Mouse (Mus musculus) CH12.LX (cell line): ENCODE results near the gene AI854703. TPM values are rescaled to one million over a fixed set of nuclear protein-coding genes. Genes with fewer than 3 reads are reported as not detected.
A peak's percentile ranks its signal among the peaks of the same experiment; 100 is the strongest.
"Not testable (repeated sequence)": the region's sequence is repeated elsewhere in the genome, so short reads cannot be mapped to it uniquely, and the experiment has no call there.

Source experiments
- DNase-seq: peaks from one replicate; pipeline ENCODE4 v3.0.0-alpha.2; 2013; ENCODE audit errors: extremely low read depth
- H3K27ac ChIP-seq: 2 replicates; pipeline ENCODE4 v1.5.1; 2012; ENCODE audit warnings: low read depth, mild to moderate bottlenecking, control low read depth, moderate library complexity; ENCODE audit not compliant: insufficient read depth
- H3K27me3 ChIP-seq: replicated peaks from 2 replicates; pipeline ENCODE3; 2012; ENCODE audit warnings: inconsistent platforms
- H3K36me3 ChIP-seq, 2 experiments: replicated peaks in 1 of 2; 2 replicates each; pipeline versions ENCODE3 to v1.6.1; 2012; ENCODE audit warnings: inconsistent platforms in 1 of 2, low read length in 1 of 2, mild to moderate bottlenecking in 1 of 2, mixed read lengths in 1 of 2, moderate library complexity in 1 of 2; ENCODE audit not compliant: control insufficient read depth in 1 of 2, insufficient read depth in 1 of 2
- H3K4me1 ChIP-seq, 2 experiments: 2 replicates each; pipeline ENCODE4 v1.6.1; 2012; ENCODE audit warnings: inconsistent platforms in 1 of 2, moderate library complexity in 1 of 2; ENCODE audit not compliant: insufficient read depth in 2 of 2, control insufficient read depth in 1 of 2
- H3K4me2 ChIP-seq: 2 replicates; pipeline ENCODE4 v1.6.1; 2012; ENCODE audit warnings: low read depth, mild to moderate bottlenecking, control low read depth; ENCODE audit not compliant: poor library complexity, insufficient read depth, severe bottlenecking
- H3K4me3 ChIP-seq, 3 experiments: fragments of 150-350 bp in 1 of 3; sonication (generic) in 1 of 3; replicated peaks in 1 of 3; 2 replicates each; pipeline versions ENCODE3 to v1.5.1; 2011 to 2012; ENCODE audit warnings: low read depth in 2 of 3, low read length in 2 of 3, mild to moderate bottlenecking in 2 of 3, moderate library complexity in 2 of 3, control low read depth in 1 of 3, improper control_type of control experiment in 1 of 3, inconsistent platforms in 1 of 3, mixed read lengths in 1 of 3; ENCODE audit not compliant: poor library complexity in 1 of 3
- H3K79me2 ChIP-seq: replicated peaks from 2 replicates; pipeline ENCODE4 v1.6.1; 2012; ENCODE audit warnings: mild to moderate bottlenecking, moderate library complexity; ENCODE audit not compliant: control insufficient read depth, poor library complexity, insufficient read depth, severe bottlenecking; ENCODE audit errors: extremely low read depth
- H3K9ac ChIP-seq: 2 replicates; pipeline ENCODE4 v1.6.1; 2012; ENCODE audit warnings: low read depth, mild to moderate bottlenecking, control low read depth, moderate library complexity; ENCODE audit not compliant: insufficient read depth
- H3K9me3 ChIP-seq: replicated peaks from 2 replicates; pipeline ENCODE3; 2012; ENCODE audit warnings: low read length, inconsistent platforms, mixed read lengths
- BHLHE40 ChIP-seq: IDR thresholded peaks from 2 replicates; pipeline ENCODE4 v1.6.1; 2011; ENCODE audit warnings: mild to moderate bottlenecking, low read depth, low read length, improper control_type of control experiment
- CHD1 ChIP-seq: IDR thresholded peaks from 2 replicates; pipeline ENCODE4 v1.6.1; 2012; ENCODE audit warnings: low read depth, low read length, improper control_type of control experiment, inconsistent platforms
- CHD2 ChIP-seq: IDR thresholded peaks from 2 replicates; pipeline ENCODE4 v1.6.1; 2011; ENCODE audit warnings: low read length, improper control_type of control experiment
- CTCF ChIP-seq, 2 experiments: IDR thresholded peaks in 1 of 2; conservative IDR thresholded peaks in 1 of 2; 2 replicates each; pipeline ENCODE4 v1.5.1; 2011 to 2012; ENCODE audit warnings: low read depth in 2 of 2, low read length in 2 of 2, improper control_type of control experiment in 1 of 2, inconsistent platforms in 1 of 2, mild to moderate bottlenecking in 1 of 2, moderate library complexity in 1 of 2
- E2F4 ChIP-seq: IDR thresholded peaks from 2 replicates; pipeline ENCODE4 v1.6.1; 2011; ENCODE audit warnings: low read depth, low read length, improper control_type of control experiment; ENCODE audit not compliant: insufficient replicate concordance
- ELF1 ChIP-seq: IDR thresholded peaks from 2 replicates; pipeline ENCODE4 v1.6.1; 2014; ENCODE audit warnings: low read depth, mild to moderate bottlenecking, inconsistent platforms, low read length, improper control_type of control experiment
- EP300 ChIP-seq: IDR thresholded peaks from 2 replicates; pipeline ENCODE4 v1.6.1; 2011; ENCODE audit warnings: low read length, improper control_type of control experiment
- GABPA ChIP-seq: IDR thresholded peaks from 2 replicates; pipeline ENCODE4 v1.6.1; 2012; ENCODE audit warnings: low read depth, low read length, improper control_type of control experiment, inconsistent platforms; ENCODE audit not compliant: insufficient replicate concordance
- HCFC1 ChIP-seq: IDR thresholded peaks from 2 replicates; pipeline ENCODE4 v1.6.1; 2012; ENCODE audit warnings: low read depth, mild to moderate bottlenecking, inconsistent platforms, low read length, improper control_type of control experiment
- IRF4 ChIP-seq: IDR thresholded peaks from 2 replicates; pipeline ENCODE4 v1.6.1; 2014; ENCODE audit warnings: low read depth, mild to moderate bottlenecking, inconsistent platforms, low read length, improper control_type of control experiment
- JUN ChIP-seq: IDR thresholded peaks from 2 replicates; pipeline ENCODE4 v1.6.1; 2011; ENCODE audit warnings: low read depth, mild to moderate bottlenecking, low read length, improper control_type of control experiment, moderate library complexity; ENCODE audit not compliant: insufficient read depth
- KAT2A ChIP-seq: IDR thresholded peaks from 2 replicates; pipeline ENCODE4 v1.6.1; 2012; ENCODE audit warnings: low read length, improper control_type of control experiment, inconsistent platforms; ENCODE audit not compliant: insufficient replicate concordance
- MAX ChIP-seq: IDR thresholded peaks from 2 replicates; pipeline ENCODE4 v1.6.1; 2011; ENCODE audit warnings: low read length, improper control_type of control experiment
- MEF2A ChIP-seq: IDR thresholded peaks from 2 replicates; pipeline ENCODE4 v1.6.1; 2014; ENCODE audit warnings: low read depth, mild to moderate bottlenecking, inconsistent platforms, low read length, improper control_type of control experiment, borderline replicate concordance
- MXI1 ChIP-seq: IDR thresholded peaks from 2 replicates; pipeline ENCODE4 v1.6.1; 2011; ENCODE audit warnings: mild to moderate bottlenecking, low read depth, low read length, improper control_type of control experiment
- MYC ChIP-seq: IDR thresholded peaks from 2 replicates; pipeline ENCODE4 v1.6.1; 2011; ENCODE audit warnings: low read depth, mild to moderate bottlenecking, improper control_type of control experiment, low read length
- NELFE ChIP-seq: IDR thresholded peaks from 2 replicates; pipeline ENCODE4 v1.6.1; 2011; ENCODE audit warnings: low read depth, low read length, improper control_type of control experiment
- POLR2A ChIP-seq: IDR thresholded peaks from 2 replicates; pipeline ENCODE4 v1.6.1; 2011; ENCODE audit warnings: low read depth, mild to moderate bottlenecking, improper control_type of control experiment, low read length
- POLR2AphosphoS2 ChIP-seq: IDR thresholded peaks from 2 replicates; pipeline ENCODE4 v1.6.1; 2011; ENCODE audit warnings: low read depth, low read length, improper control_type of control experiment
- RAD21 ChIP-seq: IDR thresholded peaks from 2 replicates; pipeline ENCODE4 v1.6.1; 2011; ENCODE audit warnings: low read depth, mild to moderate bottlenecking, low read length, improper control_type of control experiment, moderate library complexity
- SIN3A ChIP-seq: IDR thresholded peaks from 2 replicates; pipeline ENCODE4 v1.6.1; 2012; ENCODE audit warnings: low read length, improper control_type of control experiment, inconsistent platforms
- SMC3 ChIP-seq: IDR thresholded peaks from 2 replicates; pipeline ENCODE4 v1.6.1; 2011; ENCODE audit warnings: low read depth, low read length, improper control_type of control experiment
- TBP ChIP-seq: conservative IDR thresholded peaks from 2 replicates; pipeline ENCODE4 v1.6.1; 2011; ENCODE audit warnings: low read depth, low read length, improper control_type of control experiment
- TCF12 ChIP-seq: IDR thresholded peaks from 2 replicates; pipeline ENCODE4 v1.6.1; 2014; ENCODE audit warnings: low read depth, mild to moderate bottlenecking, inconsistent platforms, low read length, improper control_type of control experiment
- USF1 ChIP-seq: IDR thresholded peaks from 2 replicates; pipeline ENCODE4 v1.6.1; 2014; ENCODE audit warnings: low read depth, mild to moderate bottlenecking, inconsistent platforms, low read length, improper control_type of control experiment
- ZMIZ1 ChIP-seq: IDR thresholded peaks from 2 replicates; pipeline ENCODE4 v1.6.1; 2012; ENCODE audit warnings: low read depth, mild to moderate bottlenecking, inconsistent platforms, low read length, improper control_type of control experiment
- ZNF384 ChIP-seq: IDR thresholded peaks from 2 replicates; pipeline ENCODE4 v1.6.1; 2012; ENCODE audit warnings: low read depth, low read length, improper control_type of control experiment, inconsistent platforms
- dilution Hi-C: fragments of 300-500 bp; cut with MboI; formaldehyde crosslinking; loops from 2 replicates; pipeline ENCODE4 v1.14.3; 2020; ENCODE audit warnings: low sequenced_read_pairs; ENCODE audit not compliant: extremely low pct_unique_long_range_greater_than_20kb, extremely low pct_ligation_motif_present
- in situ Hi-C: fragments of 300-500 bp; cut with MboI; formaldehyde crosslinking; loops from 3 replicates; pipeline ENCODE4 v1.14.3; 2019; ENCODE audit warnings: low sequenced_read_pairs, low pct_ligation_motif_present, low pct_unique_long_range_greater_than_20kb, mixed read lengths
- polyA plus RNA-seq: library from polyadenylated mRNA; unstranded; fragments of >175 nt; gene quantifications from 2 replicates; pipeline ENCODE4 v1.2.1, GENCODE M21; 2012; ENCODE audit warnings: low read depth; ENCODE audit not compliant: insufficient read length
- total RNA-seq, 2 experiments: library from RNA; depleted of rRNA; stranded (reverse); fragments of 300-350 nt in 1 of 2; fragments of >200 nt in 1 of 2; gene quantifications; 2 replicates each; pipeline ENCODE4 v1.2.3; 2012 to 2014

The AI854703 gene
- total and polyA plus RNA-seq, 3 experiments, result 2.1 to 5.3 (median 4.8) TPM

DNA sequence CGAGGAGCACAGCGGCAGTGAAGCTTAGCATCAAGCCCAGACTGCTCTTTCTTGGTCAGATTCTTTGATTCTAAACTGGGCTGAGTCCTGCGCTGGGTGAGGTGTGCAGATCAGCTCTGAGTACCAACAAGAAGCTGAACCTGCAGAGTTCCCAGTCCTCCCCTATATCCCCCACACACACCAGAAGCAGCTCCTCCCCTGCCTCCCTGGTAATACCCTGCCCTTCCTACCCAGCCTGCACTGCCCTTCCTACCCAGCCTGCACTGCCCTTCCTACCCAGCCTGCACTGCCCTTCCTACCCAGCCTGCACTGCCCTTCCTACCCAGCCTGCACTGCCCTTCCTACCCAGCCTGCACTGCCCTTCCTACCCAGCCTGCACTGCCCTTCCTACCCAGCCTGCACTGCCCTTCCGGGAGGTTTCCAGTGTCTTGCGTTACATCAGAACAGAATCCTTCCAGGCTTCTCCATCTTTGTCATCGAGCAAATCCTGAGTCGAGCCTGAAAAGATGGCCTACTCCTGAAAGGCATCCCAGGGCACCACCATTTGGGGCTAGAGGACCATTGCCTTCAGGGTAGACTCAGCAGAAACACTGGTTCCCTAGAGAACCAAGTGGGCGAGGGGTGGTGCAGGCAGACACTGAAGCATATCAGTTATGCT is 4.2 kb upstream of the AI854703 start:
- TF ChIP-seq POLR2A (peak; percentile 88), ZMIZ1 (peak; percentile 84; the same call in 1 of the 2 replicates), GABPA (peak; percentile 49; the same call in 1 of the 2 replicates), IRF4 (peak; percentile 43; the same call in 1 of the 2 replicates), TBP (peak; percentile 79), HCFC1 (peak; percentile 90), MAX (peak; percentile 42; the same call in 1 of the 2 replicates), KAT2A (peak; percentile 86; the same call in 1 of the 2 replicates), NELFE (peak; percentile 77), ELF1 (peak; percentile 93), SIN3A (peak; percentile 67; the same call in 1 of the 2 replicates), TCF12 (peak; percentile 53; the same call in 1 of the 2 replicates), MEF2A (peak; percentile 38; the same call in 1 of the 2 replicates), POLR2AphosphoS2 (peak; percentile 92; the same call in 1 of the 2 replicates), MYC (peak; percentile 48; the same call in 1 of the 2 replicates)
- H3K9ac ChIP-seq, result peak overlapping the region; percentile 93
- H3K9me3 ChIP-seq, in situ Hi-C loops, dilution Hi-C loops, H3K27me3 ChIP-seq, H3K79me2 ChIP-seq: not testable (repeated sequence)
- H3K4me3 ChIP-seq, result peak overlapping the region; percentile 84 to 99 (median 88)
- peak overlapping the region; percentile 75 for H3K27ac ChIP-seq
- peaks cover 18 to 53% of the 10 kb centered on the region in 2 experiments for H3K36me3 ChIP-seq
- H3K4me2 ChIP-seq, result peak overlapping the region; percentile 43
- DNase-seq, result peak; percentile 81
- H3K4me1 ChIP-seq, result peaks cover 13 to 31% of the 10 kb centered on the region in 2 experiments

GRCm38 (mm10) chr6:48623460-48623859 is 3.1 kb upstream of the AI854703 start:
- H3K4me1 ChIP-seq, result peaks cover 13 to 39% of the 10 kb centered on the region in 2 experiments
- H3K27ac ChIP-seq, result no peak overlapping the region
- peak overlapping the region; percentile 48 for H3K4me2 ChIP-seq
- H3K79me2 ChIP-seq, result no peaks in the 10 kb centered on the region
- H3K9me3 ChIP-seq, result no peaks in the 10 kb centered on the region
- no peak for DNase-seq
- TF ChIP-seq CHD1, result no peak
- no peak for TF ChIP-seq E2F4
- no peak for TF ChIP-seq ELF1
- TF ChIP-seq USF1, result no peak
- TF ChIP-seq CHD2, result 0 out of 2 replicates have a peak, but pooled peaks have one; percentile 19
- peak; percentile 22; the same call in 1 of the 2 replicates for TF ChIP-seq ZMIZ1
- TF ChIP-seq RAD21, result peak; percentile 24
- TF ChIP-seq ZNF384, result no peak
- no peak for TF ChIP-seq BHLHE40
- TF ChIP-seq CTCF (conservative IDR thresholded peaks at IDR 0.05 in 1 of 2, IDR thresholded peaks at IDR 0.05 in 1 of 2; ENCODE audit: low read depth in 2 of 2, low read length in 2 of 2), result peak in 1 of 2 experiments; percentile 56; a peak in 2 of 4 replicates
- TF ChIP-seq JUN, result no peak
- no peak for TF ChIP-seq EP300
- TF ChIP-seq MEF2A, result no peak
- no peak for TF ChIP-seq MXI1
- TF ChIP-seq SMC3, result 0 out of 2 replicates have a peak, but pooled peaks have one; percentile 7
- no peak; the same call in 1 of the 2 replicates for TF ChIP-seq HCFC1
- TF ChIP-seq TCF12, result no peak
- TF ChIP-seq MAX, result no peak
- no peak for TF ChIP-seq TBP
- peaks cover 18 to 42% of the 10 kb centered on the region in 2 experiments for H3K36me3 ChIP-seq
- peak overlapping the region; percentile 93 for H3K9ac ChIP-seq
- H3K27me3 ChIP-seq, result no peaks in the 10 kb centered on the region
- dilution Hi-C loops (no loop called here), in situ Hi-C loops (no loop called here)
- H3K4me3 ChIP-seq, result peak overlapping the region; percentile 65 to 96 (median 84)
